Mouse (Mus musculus): ENCODE data around the gene Chst11.

DNA sequence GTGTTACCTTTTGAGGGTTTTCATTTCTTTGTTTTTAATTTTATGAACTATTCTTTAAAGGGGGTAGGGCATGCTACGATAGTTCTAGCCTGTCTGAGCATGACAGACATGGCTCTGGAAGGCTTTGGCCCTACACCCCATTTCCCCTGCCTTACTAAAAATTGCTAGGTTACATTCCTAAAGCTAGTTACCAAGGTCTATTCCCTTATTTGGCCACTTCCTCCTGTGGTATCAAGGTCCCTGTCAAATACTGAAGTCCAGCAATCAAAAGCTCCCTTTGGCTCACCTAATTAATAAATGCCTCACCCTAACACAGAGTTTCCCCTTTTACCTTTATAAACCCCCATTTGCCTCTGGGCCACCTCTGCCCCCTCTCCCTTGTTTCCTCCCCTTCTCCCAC is 167.4 kb downstream of the Chst11 start:
- TF ChIP-seq POLR2A (IDR thresholded peaks at IDR 0.05; ENCODE audit: borderline replicate concordance, insufficient read depth, low read length) (no peak), CTCF (IDR thresholded peaks at IDR 0.05; ENCODE audit: borderline replicate concordance, insufficient read depth, low read depth, low read length) (no peak)
